Mouse (Mus musculus) ES-E14 (cell line): ENCODE measurements at regions not wholly inside any gene's neighbourhood (a gene's known extent, or its start where the extent isn't known, plus 50 kb on each side); places are given as distances from the start of the nearest gene placed in this dataset.

ENCODE experiments used
- CHD2 ChIP-seq: IDR thresholded peaks from 2 replicates; pipeline ENCODE4 v1.6.1; 2014; ENCODE audit warnings: mild to moderate bottlenecking, low read depth, low read length, inconsistent platforms
- HCFC1 ChIP-seq: IDR thresholded peaks from 2 replicates; pipeline ENCODE4 v1.6.1; 2012; ENCODE audit warnings: low read length, inconsistent platforms, borderline replicate concordance; ENCODE audit not compliant: insufficient read depth
- MAFK ChIP-seq: IDR thresholded peaks from 2 replicates; pipeline ENCODE4 v1.6.1; 2014; ENCODE audit warnings: mild to moderate bottlenecking, low read depth, low read length, inconsistent platforms; ENCODE audit not compliant: insufficient read depth
- ZC3H11A ChIP-seq: IDR thresholded peaks from 2 replicates; pipeline ENCODE4 v1.6.1; 2012; ENCODE audit warnings: low read depth, mild to moderate bottlenecking, inconsistent platforms, low read length, borderline replicate concordance
- ZNF384 ChIP-seq: IDR thresholded peaks from 2 replicates; pipeline ENCODE4 v1.6.1; 2012; ENCODE audit warnings: low read depth, low read length, inconsistent platforms

GRCm38 (mm10) chr6:103378047-103378446 is 132.3 kb upstream of the Chl1 start:
- TF ChIP-seq ZNF384 (no peak), CHD2 (no peak), MAFK (no peak), ZC3H11A (no peak), HCFC1 (no peak)
